Mouse (Mus musculus): Measurements from ENCODE around the gene 1810065E05Rik. TPM values are rescaled to one million over a fixed set of nuclear protein-coding genes. Genes with fewer than 3 reads are reported as not detected.

1810065E05Rik gene
- not detected in 2 replicates for polyA plus RNA-seq (2012; rRNA removed)

DNA sequence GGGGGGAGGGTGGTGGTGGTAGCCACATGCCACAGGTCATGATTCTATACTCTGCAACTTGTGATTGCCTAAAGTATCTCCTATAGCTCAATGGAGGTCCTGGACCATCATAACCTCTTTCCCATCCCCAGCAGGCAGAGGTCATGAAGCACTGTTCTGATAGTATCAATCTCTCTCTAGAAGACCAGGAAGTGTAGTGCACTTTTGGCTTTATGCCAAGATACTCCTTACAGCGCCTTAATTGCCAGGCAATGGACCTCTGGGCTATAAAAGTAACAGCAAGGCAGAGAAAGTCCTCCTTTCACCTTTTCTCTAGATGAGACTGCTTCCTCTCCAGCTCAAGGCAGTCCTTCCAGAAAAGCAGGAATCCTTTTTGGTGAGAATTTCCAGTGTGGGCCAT lies at the start of gene 1810065E05Rik:
Gene 1810065E05Rik (plus strand): TSS at position 297 of the 400 bp plus-strand sequence.

DNA sequence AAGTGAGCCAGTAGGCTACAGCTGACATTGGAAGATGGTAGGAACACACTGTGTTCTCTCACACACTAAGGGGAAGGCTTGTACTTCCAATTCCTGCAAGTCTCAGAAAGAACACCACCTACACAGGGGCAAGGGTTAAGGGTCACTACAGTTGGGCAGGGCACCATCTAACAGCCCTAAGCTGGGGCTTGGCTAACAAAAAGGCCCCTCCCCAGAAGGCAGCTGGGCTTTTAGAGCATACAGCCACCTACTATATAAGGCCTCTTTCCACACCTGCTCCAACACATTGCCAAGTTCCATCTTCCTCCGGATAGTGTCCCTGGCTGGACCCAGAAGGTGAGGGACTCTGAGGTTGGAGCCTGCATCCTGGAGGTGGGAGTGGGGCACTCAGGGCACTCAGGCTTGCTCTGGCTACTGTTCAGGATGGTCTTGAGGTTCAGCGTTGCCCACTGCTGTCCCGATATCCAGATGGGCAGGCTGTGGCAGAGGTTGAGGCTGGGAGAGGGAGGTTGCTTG lies 42.1 kb upstream of the 1810065E05Rik start, which contains the start of gene Lypd8:
Gene Lypd8 (plus strand): TSS at position 281 of the 516 bp plus-strand sequence.

DNA sequence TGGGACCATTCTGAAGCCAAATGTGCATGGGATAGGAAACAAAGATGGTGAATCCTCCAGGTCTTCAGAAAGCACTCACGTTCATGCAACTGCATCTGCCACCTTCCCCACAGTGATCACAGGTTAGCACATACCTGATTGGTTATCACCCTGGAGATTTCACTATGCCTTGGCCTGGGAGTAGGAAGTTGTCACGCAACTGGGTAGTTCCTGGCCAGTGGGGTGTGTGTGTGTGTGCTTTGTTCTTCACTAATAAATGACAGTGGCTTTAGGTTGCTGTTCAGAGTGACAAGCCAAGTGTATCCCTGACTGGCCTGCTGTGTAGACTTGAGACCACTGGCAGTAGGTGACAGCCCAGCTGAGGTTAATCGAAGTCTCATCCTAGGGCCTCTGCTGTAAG lies 11.3 kb downstream of the 1810065E05Rik start, which contains the start of gene Gm12253:
Gene Gm12253 (plus strand): TSS at position 301 of the 400 bp plus-strand sequence.

DNA sequence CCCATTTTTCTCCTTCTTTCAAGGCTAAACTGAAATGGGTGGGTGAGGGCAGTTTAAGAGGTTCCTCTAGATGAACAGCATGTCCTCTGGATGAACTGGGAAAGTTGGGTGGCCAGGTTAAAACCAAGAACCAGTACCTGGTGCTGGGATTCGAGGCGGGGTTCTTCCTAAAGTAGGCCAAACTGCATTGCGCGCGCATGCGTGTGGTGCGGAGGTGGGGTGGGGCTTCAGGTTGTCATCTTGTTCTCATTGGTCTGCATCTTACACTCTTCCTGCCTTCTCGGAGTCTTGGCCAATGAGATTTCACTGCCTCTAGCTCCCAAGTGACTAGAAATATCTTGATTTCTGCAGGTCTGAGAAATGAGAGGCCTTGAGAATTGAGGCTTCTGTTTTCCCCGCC lies 31.8 kb downstream of the 1810065E05Rik start, which contains the start of gene Lypd9:
Gene Lypd9 (minus strand): TSS at position 165 of the 400 bp plus-strand sequence.

DNA sequence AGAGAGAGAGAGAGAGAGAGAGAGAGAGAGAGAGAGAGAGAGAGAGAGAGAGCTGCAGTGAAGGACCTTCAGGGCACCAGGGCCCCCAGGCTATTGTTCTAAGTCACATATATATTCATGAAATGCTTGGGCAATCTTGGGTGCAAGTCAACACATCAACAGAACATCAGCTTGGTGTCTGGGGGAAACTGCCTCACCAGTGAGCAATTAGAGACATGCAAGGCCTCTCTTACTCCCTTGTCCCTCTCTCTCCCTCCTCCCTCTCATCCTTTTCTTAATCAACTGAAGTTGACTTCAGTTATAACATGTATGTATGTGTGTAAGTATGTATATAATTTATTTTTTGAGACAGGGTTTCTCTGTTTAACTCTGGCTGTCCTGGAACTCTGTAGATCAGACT lies 41.3 kb downstream of the 1810065E05Rik start, which contains the start of gene Olfr30:
Gene Olfr30 (minus strand): TSS at position 101 of the 400 bp plus-strand sequence.

Other genes starting within 250 kb of the 1810065E05Rik start
- 68.9 and 70.7 TPM in 2 replicates for gene Mrpl22, start 249.4 kb upstream of the 1810065E05Rik start, polyA plus RNA-seq (2012; rRNA removed)
- 5.5 and 8.0 TPM in 2 replicates for gene Igtp, start 221.6 kb upstream of the 1810065E05Rik start, polyA plus RNA-seq (2012; rRNA removed)
- 3.3 and 4.7 TPM in 2 replicates for gene Irgm2, start 221.5 kb upstream of the 1810065E05Rik start, polyA plus RNA-seq (2012; rRNA removed)
- gene 4930438A08Rik, start 146.3 kb upstream of the 1810065E05Rik start, polyA plus RNA-seq (2012; rRNA removed) = 0.44 and 0.82 TPM in 2 replicates
- 17.1 and 18.8 TPM in 2 replicates for gene Zfp692, start 114.0 kb upstream of the 1810065E05Rik start, polyA plus RNA-seq (2012; rRNA removed)
- gene Zfp672, start 90.8 kb upstream of the 1810065E05Rik start, polyA plus RNA-seq (2012; rRNA removed) = 19.2 and 22.1 TPM in 2 replicates
- gene Sh3bp5l, start 90.4 kb upstream of the 1810065E05Rik start, polyA plus RNA-seq (2012; rRNA removed) = 8.1 and 9.0 TPM in 2 replicates
- gene Lypd8, start 42.1 kb upstream of the 1810065E05Rik start, polyA plus RNA-seq (2012; rRNA removed) = 0.03 TPM in 1 of 2 replicates, not detected in the other
- gene Gm12253, start 11.4 kb downstream of the 1810065E05Rik start, polyA plus RNA-seq (2012; rRNA removed) = not detected in 2 replicates
- not detected in 2 replicates for gene Lypd9, start 31.8 kb downstream of the 1810065E05Rik start, polyA plus RNA-seq (2012; rRNA removed)
- gene Olfr30, start 41.2 kb downstream of the 1810065E05Rik start, polyA plus RNA-seq (2012; rRNA removed) = not detected in 2 replicates
- not detected in 2 replicates for gene Olfr332, start 71.4 kb downstream of the 1810065E05Rik start, polyA plus RNA-seq (2012; rRNA removed)
- gene Olfr331, start 81.5 kb downstream of the 1810065E05Rik start, polyA plus RNA-seq (2012; rRNA removed) = not detected in 2 replicates
- not detected in 2 replicates for gene Olfr330, start 113.7 kb downstream of the 1810065E05Rik start, polyA plus RNA-seq (2012; rRNA removed)
- gene Olfr329-ps, start 125.3 kb downstream of the 1810065E05Rik start, polyA plus RNA-seq (2012; rRNA removed) = not detected in 2 replicates
- gene Olfr328, start 134.5 kb downstream of the 1810065E05Rik start, polyA plus RNA-seq (2012; rRNA removed) = not detected in 2 replicates
- not detected in 2 replicates for gene Olfr224, start 149.4 kb downstream of the 1810065E05Rik start, polyA plus RNA-seq (2012; rRNA removed)
- gene Olfr325, start 156.6 kb downstream of the 1810065E05Rik start, polyA plus RNA-seq (2012; rRNA removed) = not detected in 2 replicates
- not detected in 2 replicates for gene Olfr324, start 174.0 kb downstream of the 1810065E05Rik start, polyA plus RNA-seq (2012; rRNA removed)
- not detected in 2 replicates for gene 2210407C18Rik, start 195.0 kb downstream of the 1810065E05Rik start, polyA plus RNA-seq (2012; rRNA removed)
- gene Olfr323, start 209.4 kb downstream of the 1810065E05Rik start, polyA plus RNA-seq (2012; rRNA removed) = not detected in 2 replicates
- gene Trim58, start 219.4 kb downstream of the 1810065E05Rik start, polyA plus RNA-seq (2012; rRNA removed) = 8.3 and 10.1 TPM in 2 replicates
- gene Olfr322, start 237.7 kb downstream of the 1810065E05Rik start, polyA plus RNA-seq (2012; rRNA removed) = 0.03 TPM in 2 replicates